Mouse (Mus musculus) stomach, embryonic 16.5 days (tissue): ENCODE measurements at regions not wholly inside any gene's neighbourhood (a gene's known extent, or its start where the extent isn't known, plus 50 kb on each side); places are given as distances from the start of the nearest gene placed in this dataset.

Experiments
- ATAC-seq: fragments of 200-750 bp; cut with Nextera tagmentation; 2 replicates; pipeline ENCODE4 v1.8.0; 2017; ENCODE audit warnings: moderate number of reproducible peaks, moderate TSS enrichment; ENCODE audit not compliant: insufficient read depth, low FRiP score
- H3K27ac ChIP-seq: fragments of 300-500 bp; sonication (generic); 2 replicates; pipeline ENCODE4 v1.5.1; 2014; ENCODE audit warnings: low read length
- H3K27me3 ChIP-seq: fragments of 300-500 bp; sonication (generic); 2 replicates; pipeline ENCODE4 v1.6.1; 2014; ENCODE audit warnings: low read length, control low read depth, mixed read lengths; ENCODE audit not compliant: control insufficient read depth, insufficient read depth
- H3K36me3 ChIP-seq: fragments of 300-500 bp; sonication (generic); 2 replicates; pipeline ENCODE4 v1.6.1; 2014; ENCODE audit warnings: low read length; ENCODE audit not compliant: control insufficient read depth, insufficient read depth
- H3K4me1 ChIP-seq: fragments of 300-500 bp; sonication (generic); 2 replicates; pipeline ENCODE4 v1.6.1; 2014; ENCODE audit warnings: low read length, control low read depth, mixed read lengths; ENCODE audit not compliant: control insufficient read depth, insufficient read depth
- H3K4me2 ChIP-seq: fragments of 300-500 bp; sonication (generic); 2 replicates; pipeline ENCODE4 v1.6.1; 2014; ENCODE audit warnings: low read depth, low read length, mixed read lengths
- H3K4me3 ChIP-seq: fragments of 300-500 bp; sonication (generic); replicated peaks from 2 replicates; pipeline ENCODE4 v1.5.1; 2014; ENCODE audit warnings: mild to moderate bottlenecking, low read length
- H3K9ac ChIP-seq: fragments of 300-500 bp; sonication (generic); 2 replicates; pipeline ENCODE4 v1.6.1; 2014; ENCODE audit warnings: low read length
- H3K9me3 ChIP-seq: fragments of 300-500 bp; sonication (generic); replicated peaks from 2 replicates; pipeline ENCODE4 v1.6.1; 2016; ENCODE audit warnings: low read length, control low read depth; ENCODE audit not compliant: control insufficient read depth
- WGBS: fragments of 180-500 bp; shearing (Covaris S2); extraction: QIAGEN DNeasy Blood & Tissue Kit; methylation state at CpG from one replicate; pipeline ENCODE4 v1.1.7; 2014; 5-methylcytosine and 5-hydroxymethylcytosine counted together

- H3K4me2 ChIP-seq, result no peak overlapping the region
- no peak overlapping the region for H3K4me3 ChIP-seq
- H3K4me1 ChIP-seq, result no peaks in the 10 kb centered on the region
- H3K9ac ChIP-seq, result no peak overlapping the region
- no peak for ATAC-seq
- no peaks in the 10 kb centered on the region for H3K27me3 ChIP-seq
- H3K36me3 ChIP-seq, result no peaks in the 10 kb centered on the region
- 76% methylated on average over 1 of the region's 1 CpGs for WGBS
- H3K9me3 ChIP-seq, result 0 out of 2 replicates have a peak, but pooled peaks cover 3% of the 10 kb centered on the region
- H3K27ac ChIP-seq, result no peak overlapping the region
Measured at GRCm38 (mm10) chr13:91274131-91274530, 50.4 kb upstream of the Atg10 start.

DNA sequence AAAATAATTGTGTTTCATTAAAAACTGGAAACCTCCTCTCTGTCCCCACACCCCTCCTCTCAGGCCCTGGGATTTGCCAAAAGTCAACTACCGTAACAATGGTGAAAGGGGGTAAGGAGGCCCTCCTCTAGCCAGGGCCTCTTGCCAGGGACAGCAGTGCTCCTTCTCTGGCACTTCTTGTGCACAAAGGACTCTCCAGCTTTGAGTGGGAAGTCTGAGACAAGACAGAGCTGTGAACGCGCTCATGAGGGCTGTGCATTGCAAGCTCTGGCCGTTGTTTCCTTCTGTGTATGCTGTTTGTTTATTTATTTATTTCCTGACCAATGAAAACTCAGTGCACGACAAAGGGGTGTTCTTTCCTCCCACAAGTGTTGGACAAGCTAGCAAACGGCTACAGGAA lies 50.8 kb upstream of the Atg10 start:
- Histone ChIP-seq H3K27me3 (no peaks in the 10 kb centered on the region), H3K4me2 (no peak overlapping the region), H3K9me3 (0 out of 2 replicates have a peak, but pooled peaks cover 3% of the 10 kb centered on the region), H3K36me3 (no peaks in the 10 kb centered on the region), H3K27ac (no peak overlapping the region), H3K4me1 (no peaks in the 10 kb centered on the region), H3K9ac (no peak overlapping the region), H3K4me3 (no peak overlapping the region)
- no peak for ATAC-seq
- 57% methylated on average over 6 of the region's 6 CpGs for WGBS

DNA sequence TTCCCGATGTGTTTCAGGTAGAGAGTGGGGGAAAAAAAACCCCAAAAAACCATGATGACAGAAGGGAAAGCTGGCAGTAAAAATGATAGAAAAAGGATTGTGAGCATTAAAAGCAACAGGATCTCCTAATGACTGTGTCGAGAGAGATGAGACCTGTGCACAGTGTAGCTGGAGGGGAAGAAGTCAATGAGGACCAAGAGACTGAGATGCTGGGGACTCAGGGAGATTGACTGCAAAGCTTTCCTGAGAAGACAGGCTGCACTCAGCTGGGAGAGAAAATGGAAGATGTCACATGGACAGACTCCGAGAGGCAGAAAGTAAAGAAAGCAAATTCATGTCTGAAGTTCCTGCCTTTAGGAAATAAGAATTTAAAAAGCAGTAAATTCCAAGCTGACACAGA lies 55.7 kb upstream of the Atg10 start:
- no peaks in the 10 kb centered on the region for H3K4me1 ChIP-seq
- no peaks in the 10 kb centered on the region for H3K36me3 ChIP-seq
- WGBS, result 77% methylated on average over 3 of the region's 3 CpGs
- H3K27ac ChIP-seq, result no peak overlapping the region
- H3K9me3 ChIP-seq, result 0 out of 2 replicates have a peak, but pooled peaks cover 3% of the 10 kb centered on the region
- no peak overlapping the region for H3K4me3 ChIP-seq
- H3K9ac ChIP-seq, result no peak overlapping the region
- H3K4me2 ChIP-seq, result no peak overlapping the region
- no peaks in the 10 kb centered on the region for H3K27me3 ChIP-seq
- ATAC-seq, result no peak

GRCm38 (mm10) chr13:91295552-91296170 lies 71.9 kb upstream of the Atg10 start:
- H3K9me3 ChIP-seq, result no peaks in the 10 kb centered on the region
- WGBS, result 68% methylated on average over 7 of the region's 7 CpGs
- no peak overlapping the region for H3K27ac ChIP-seq
- H3K4me1 ChIP-seq, result no peaks in the 10 kb centered on the region
- H3K36me3 ChIP-seq, result no peaks in the 10 kb centered on the region
- no peak for ATAC-seq
- no peaks in the 10 kb centered on the region for H3K27me3 ChIP-seq
- H3K4me3 ChIP-seq, result no peak overlapping the region
- no peak overlapping the region for H3K4me2 ChIP-seq
- H3K9ac ChIP-seq, result no peak overlapping the region

- no peaks in the 10 kb centered on the region for H3K4me1 ChIP-seq
- ATAC-seq, result no peak
- no peaks in the 10 kb centered on the region for H3K36me3 ChIP-seq
- WGBS, result 73% methylated on average over 5 of the region's 5 CpGs
- no peak overlapping the region for H3K27ac ChIP-seq
- H3K9me3 ChIP-seq, result no peaks in the 10 kb centered on the region
- H3K27me3 ChIP-seq, result no peaks in the 10 kb centered on the region
- no peak overlapping the region for H3K4me3 ChIP-seq
- no peak overlapping the region for H3K4me2 ChIP-seq
- H3K9ac ChIP-seq, result no peak overlapping the region
Measured at GRCm38 (mm10) chr13:91296521-91297160, 72.9 kb upstream of the Atg10 start.

GRCm38 (mm10) chr13:91301849-91302248 lies 78.1 kb upstream of the Atg10 start:
- Histone ChIP-seq H3K4me1 (no peaks in the 10 kb centered on the region; the same call in 1 of the 2 replicates), H3K9me3 (no peaks in the 10 kb centered on the region), H3K27ac (no peak overlapping the region), H3K36me3 (no peaks in the 10 kb centered on the region), H3K4me2 (no peak overlapping the region), H3K4me3 (no peak overlapping the region), H3K9ac (no peak overlapping the region), H3K27me3 (no peaks in the 10 kb centered on the region)
- no peak for ATAC-seq
- 56% methylated on average over 1 of the region's 1 CpGs for WGBS

DNA sequence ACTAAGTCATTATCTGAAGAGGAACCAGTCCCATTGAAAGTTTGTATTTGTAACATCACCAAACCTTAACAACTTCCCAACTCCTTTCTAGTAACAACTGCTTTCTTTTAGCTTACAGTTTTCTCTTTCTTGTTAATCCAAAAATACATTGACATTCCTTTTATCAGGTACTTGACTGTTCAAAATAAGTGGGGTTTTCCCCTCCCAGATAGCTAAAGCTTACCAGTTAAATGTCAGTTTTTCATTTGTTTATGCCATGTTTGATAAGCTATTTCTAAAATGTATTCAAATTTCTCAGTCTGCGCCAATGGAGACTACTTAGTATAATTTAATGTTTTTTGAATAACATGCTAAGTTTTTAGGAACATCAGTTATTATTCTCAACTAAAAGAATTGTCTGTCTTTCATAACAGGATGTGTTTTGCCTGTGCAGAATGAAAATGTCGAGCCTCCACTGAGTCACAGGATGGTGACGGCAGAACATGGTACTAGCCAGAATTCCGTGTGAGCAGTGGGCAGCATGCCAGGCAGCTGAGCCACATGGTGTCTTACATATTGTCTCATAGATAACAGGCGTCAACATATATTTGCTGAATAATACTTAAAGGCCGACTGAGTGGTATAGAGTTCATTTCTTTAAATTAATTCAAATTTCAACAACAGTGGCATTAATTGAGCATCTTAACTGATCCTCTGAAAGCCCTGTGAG lies 82.1 kb upstream of the Atg10 start:
- no peak for ATAC-seq
- H3K36me3 ChIP-seq, result no peaks in the 10 kb centered on the region
- 50% methylated on average over 6 of the region's 6 CpGs for WGBS
- no peak overlapping the region for H3K27ac ChIP-seq
- no peaks in the 10 kb centered on the region for H3K9me3 ChIP-seq
- no peaks in the 10 kb centered on the region for H3K27me3 ChIP-seq
- no peak overlapping the region for H3K9ac ChIP-seq
- no peak overlapping the region for H3K4me2 ChIP-seq
- H3K4me3 ChIP-seq, result no peak overlapping the region
- no peaks in the 10 kb centered on the region; the same call in 1 of the 2 replicates for H3K4me1 ChIP-seq

- Histone ChIP-seq H3K36me3 (no peaks in the 10 kb centered on the region), H3K27ac (no peak overlapping the region), H3K9ac (no peak overlapping the region), H3K4me3 (no peak overlapping the region), H3K27me3 (no peaks in the 10 kb centered on the region), H3K4me2 (no peak overlapping the region), H3K4me1 (no peaks in the 10 kb centered on the region; the same call in 1 of the 2 replicates), H3K9me3 (no peaks in the 10 kb centered on the region)
- ATAC-seq, result no peak
- WGBS, result 76% methylated on average over 4 of the region's 4 CpGs
Measured at GRCm38 (mm10) chr13:91306545-91306944, 82.8 kb upstream of the Atg10 start.

DNA sequence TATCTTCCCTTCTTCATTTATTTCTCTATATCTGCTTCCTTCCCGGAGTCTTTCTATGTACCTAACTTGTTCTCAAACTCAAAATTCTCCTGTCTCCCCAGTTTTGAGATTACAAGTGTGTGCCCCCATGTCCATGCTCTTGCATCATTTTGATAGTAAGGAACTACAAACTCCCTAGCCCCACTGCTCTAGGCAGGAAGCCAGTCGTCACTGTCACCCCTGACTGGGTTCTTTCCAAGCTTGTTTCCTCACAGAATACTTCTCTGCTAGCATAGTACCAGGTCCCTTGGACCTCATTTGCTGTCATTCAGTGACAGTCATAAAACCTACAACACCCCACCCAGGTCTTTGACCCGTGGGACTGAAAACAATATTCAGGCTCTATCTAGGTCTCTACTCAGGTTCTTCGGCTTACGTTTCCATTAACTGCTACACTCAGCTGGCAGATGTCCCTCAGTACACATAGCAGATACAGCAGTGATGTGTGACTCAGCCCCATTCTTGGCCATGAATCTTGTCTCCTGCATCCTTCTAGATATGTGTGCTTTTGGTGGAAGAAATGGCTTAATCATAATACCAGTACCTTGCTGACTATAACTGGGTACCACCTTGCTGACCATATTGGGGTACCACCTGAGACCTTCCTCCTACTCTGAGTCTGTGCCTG lies 89.3 kb upstream of the Atg10 start:
- no peaks in the 10 kb centered on the region for H3K36me3 ChIP-seq
- H3K9me3 ChIP-seq, result no peaks in the 10 kb centered on the region
- H3K27ac ChIP-seq, result no peak overlapping the region
- H3K4me3 ChIP-seq, result no peak overlapping the region
- WGBS, result 76% methylated on average over 5 of the region's 5 CpGs
- ATAC-seq, result no peak
- H3K4me1 ChIP-seq, result no peaks in the 10 kb centered on the region
- H3K27me3 ChIP-seq, result no peaks in the 10 kb centered on the region
- H3K9ac ChIP-seq, result no peak overlapping the region
- H3K4me2 ChIP-seq, result no peak overlapping the region
